Mouse (Mus musculus): ENCODE measurements around the gene Bdh2.

GRCm38 (mm10) chr3:135304060-135304459 lies 23.0 kb downstream of the Bdh2 start:
- no peak for TF ChIP-seq CTCF (IDR thresholded peaks at IDR 0.05; ENCODE audit: insufficient read depth, low read depth, low read length)
- no peak for TF ChIP-seq POLR2A (IDR thresholded peaks at IDR 0.05; ENCODE audit: insufficient read depth, low read depth, low read length)
